Mouse (Mus musculus) heart, adult 2 months (tissue): ENCODE results near the gene Kat5.

Experiments
- CTCF ChIP-seq: fragments of 200-600 bp; IDR thresholded peaks from 2 replicates; pipeline ENCODE4 v1.8.1; 2022; ENCODE audit warnings: antibody characterized with exemption, mild to moderate bottlenecking, moderate library complexity
- POLR2A ChIP-seq: fragments of 200-500 bp; IDR thresholded peaks from 2 replicates; pipeline ENCODE4 v1.6.1; 2011; ENCODE audit warnings: mild to moderate bottlenecking, low read depth, low read length, control low read depth; ENCODE audit not compliant: insufficient read depth

GRCm38 (mm10) chr19:5561886-5562285, 48.2 kb downstream of the Kat5 start:
- no peak for TF ChIP-seq POLR2A
- TF ChIP-seq CTCF = no peak
